Mouse (Mus musculus): Measurements from ENCODE around the gene Mdm2.

The Mdm2 gene

DNA sequence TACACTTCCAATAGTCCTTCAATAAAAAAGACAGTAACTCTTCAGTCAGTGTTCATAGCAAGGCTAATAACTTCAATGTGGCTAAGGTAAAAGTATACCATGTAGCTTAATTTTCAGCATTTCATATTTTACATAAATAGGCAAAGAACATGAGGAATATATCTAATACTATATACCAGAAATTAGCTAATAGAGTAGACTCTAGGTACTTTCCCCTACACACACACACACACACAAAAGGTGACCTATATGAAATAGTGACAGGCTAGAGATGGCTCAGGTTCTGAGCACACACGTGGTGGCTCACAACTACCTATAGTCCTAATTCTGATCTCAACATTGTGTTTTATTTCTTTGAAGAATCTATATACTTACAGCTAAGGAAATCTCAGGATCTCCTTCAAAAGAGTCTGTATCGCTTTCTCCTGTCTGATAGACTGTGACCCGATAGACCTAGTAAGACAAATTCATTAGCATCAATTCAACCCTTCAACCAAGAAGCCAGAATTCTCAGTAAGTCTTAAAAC is 19.7 kb downstream of the Mdm2 start:
- in situ Hi-C loops (cut with MboI; ENCODE audit: unreplicated experiment in 2 of 2): loop anchor here in 1 of 2 experiments (10.0 kb wide), 1 partner anchor 416 kb away; no protein-coding TSS in a partner anchor

DNA sequence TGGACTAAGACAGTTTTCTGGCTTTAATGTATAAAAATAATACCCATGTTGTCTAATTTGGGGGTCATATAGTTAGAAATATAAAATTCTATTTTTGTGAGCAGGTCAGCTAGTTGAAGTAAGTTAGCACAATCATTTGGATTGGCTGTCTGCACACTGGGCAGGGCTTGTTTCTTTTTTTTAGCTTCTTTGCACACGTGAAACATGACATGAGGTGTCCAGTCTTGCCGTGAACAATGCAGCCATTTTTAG is 20.5 kb downstream of the Mdm2 start:
- in situ Hi-C loops (cut with MboI; ENCODE audit: unreplicated experiment in 2 of 2): loop anchor here in 1 of 2 experiments (10.0 kb wide), 1 partner anchor 415 kb away; no protein-coding TSS in a partner anchor

DNA sequence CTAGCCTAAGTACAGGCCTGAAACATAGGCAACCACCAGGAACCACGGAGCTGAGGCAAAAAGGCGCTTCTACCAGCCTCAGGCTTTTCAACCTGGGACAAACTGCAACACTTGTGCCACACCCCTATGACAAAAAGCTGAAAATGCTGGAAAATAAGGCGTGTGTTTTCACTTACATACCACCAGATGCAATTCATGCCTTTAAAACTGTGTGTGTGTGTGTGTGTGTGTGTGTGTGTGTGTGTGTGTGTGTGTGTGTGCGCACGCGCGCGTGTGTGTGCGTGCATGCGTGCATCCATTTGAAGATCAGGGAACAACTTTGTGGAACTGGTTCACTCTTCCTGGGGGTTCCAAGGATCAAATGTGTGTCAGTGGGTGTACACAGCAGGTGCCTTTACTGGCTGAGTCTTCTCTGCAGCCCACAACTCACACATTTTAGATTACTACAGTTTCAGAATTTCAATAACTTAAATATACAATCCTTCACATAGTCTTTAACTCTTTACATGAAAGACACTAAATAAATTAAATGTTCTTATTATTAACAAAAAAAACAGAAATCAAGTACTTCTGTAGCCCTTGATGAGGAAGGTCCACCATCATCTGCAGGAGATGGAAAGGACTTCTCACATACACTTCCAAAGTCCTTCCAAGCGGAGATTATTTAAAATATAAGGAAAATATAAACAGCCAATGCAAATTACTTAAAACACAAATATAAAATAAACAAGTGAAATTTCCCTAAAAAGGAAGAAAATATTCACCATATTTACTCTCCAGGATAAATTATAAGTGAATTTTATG is 21.1 kb downstream of the Mdm2 start:
- in situ Hi-C loops (cut with MboI; ENCODE audit: unreplicated experiment in 2 of 2): loop anchor here in 1 of 2 experiments (10.0 kb wide), 1 partner anchor 415 kb away; no protein-coding TSS in a partner anchor

DNA sequence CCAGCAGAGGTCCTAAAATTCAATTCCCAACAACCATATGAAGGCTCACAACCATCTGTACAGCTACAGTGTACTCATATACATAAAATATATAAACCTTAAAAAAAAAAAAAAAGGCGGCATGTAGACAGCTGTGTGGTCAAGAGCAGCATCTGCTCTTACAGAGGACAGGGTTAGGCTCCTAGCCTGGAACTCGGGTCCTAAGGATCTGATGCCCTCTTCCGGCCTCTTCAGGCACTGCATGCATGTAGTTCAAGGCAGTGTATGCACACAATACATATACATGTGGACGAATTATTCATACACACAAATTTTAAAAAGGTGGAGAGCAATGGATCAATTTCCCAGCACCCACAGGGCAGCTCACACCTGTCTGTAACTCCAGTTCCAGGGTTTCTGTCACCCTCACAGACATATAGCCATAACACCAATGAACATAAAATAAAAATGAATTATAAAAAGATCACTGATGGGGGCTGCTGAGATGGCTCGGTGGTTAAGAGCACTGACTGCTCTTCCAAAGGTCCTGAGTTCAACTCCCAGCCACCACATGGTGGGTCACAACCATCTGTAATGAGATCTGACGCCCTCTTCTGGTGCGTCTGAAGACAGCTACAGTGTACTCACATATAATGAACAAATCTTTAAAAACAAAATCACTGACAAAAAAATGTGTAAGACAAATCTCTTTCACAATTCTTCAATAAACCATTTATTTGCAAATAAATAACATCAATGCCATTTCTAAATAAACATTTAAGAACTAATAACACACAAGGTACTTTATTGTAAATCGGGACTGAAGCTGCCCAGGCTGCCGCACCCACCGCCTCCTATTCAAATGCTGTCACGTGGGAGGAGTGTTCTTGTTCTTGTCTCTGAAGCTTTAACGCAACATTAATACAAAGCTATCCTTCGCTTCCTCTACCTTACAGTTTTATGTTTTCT is 22.1 kb downstream of the Mdm2 start:
- in situ Hi-C loops (cut with MboI; ENCODE audit: unreplicated experiment in 2 of 2): no loop called here

DNA sequence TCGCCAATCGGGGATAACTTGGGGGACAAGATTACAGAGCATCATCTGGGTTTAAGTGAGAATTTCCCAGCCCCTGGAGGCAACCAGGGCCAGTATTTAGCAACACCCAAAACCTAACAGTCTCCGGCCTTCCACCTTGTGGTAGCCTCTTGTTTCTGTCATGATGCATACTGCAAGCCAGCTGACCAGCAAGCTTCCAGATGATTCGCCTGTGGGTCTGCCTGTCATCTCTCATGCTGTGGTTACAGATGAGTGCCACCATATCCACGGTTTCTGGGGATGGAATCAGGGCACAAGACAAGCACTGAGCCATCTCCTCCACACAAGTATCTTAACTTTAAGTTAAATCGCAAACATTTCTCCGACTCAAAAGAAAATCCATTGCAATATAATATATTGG is 23.0 kb downstream of the Mdm2 start:
- in situ Hi-C loops (cut with MboI; ENCODE audit: unreplicated experiment in 2 of 2): no loop called here

DNA sequence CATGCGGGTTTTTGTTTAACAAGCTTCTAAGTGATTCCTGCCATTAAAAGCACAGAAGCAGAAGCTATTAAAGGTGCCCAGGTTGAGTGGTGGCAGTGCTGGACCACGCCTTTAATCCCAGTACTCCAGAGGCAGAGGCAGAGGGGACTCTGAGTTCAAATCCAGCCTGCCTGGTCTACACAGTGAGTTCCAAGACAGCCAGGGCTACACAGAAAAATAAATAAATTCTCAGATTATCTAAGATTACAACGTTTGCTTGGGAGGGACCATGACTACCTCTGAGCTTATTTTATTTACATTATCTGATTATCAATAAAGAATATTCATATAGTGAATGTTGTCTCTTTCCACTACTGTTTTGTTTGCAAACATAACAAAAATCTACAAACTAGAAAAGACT is 23.5 kb downstream of the Mdm2 start:
- in situ Hi-C loops (cut with MboI; ENCODE audit: unreplicated experiment in 2 of 2): no loop called here

DNA sequence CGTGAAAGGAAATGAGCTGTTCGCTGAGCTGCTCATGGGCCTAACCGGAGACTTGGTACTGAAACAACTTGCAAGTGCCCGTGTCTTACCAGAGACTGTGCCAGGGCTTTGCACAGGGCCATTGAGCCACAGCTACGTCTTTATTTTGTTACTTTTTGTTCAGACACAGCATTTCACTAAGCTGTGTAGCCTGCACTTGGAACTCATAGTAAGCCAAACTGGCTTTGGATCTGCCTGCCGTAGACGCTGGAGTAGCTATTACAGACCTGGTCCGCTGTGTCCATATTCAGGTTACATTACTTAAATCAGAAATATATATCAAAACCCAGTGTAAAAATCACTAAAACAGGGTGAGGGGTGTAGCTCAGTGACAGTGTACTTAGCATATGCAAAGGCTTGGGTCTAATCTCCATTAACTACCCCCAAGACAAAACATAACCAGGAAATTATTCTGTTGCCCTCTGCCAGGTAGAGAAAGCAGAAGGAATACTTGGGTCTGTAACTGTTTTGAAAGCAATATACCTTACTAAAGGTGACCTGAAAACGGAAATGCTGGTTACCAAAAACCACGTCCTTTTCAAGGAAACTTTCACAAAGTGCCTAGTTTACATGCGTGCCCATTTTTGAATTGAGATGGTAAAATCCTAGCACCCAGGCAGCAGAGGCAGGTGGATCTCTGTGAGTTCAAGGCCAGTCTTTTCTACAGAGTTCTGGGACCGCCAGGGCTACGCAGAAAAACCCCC is 24.5 kb downstream of the Mdm2 start:
- in situ Hi-C loops (cut with MboI; ENCODE audit: unreplicated experiment in 2 of 2): no loop called here

DNA sequence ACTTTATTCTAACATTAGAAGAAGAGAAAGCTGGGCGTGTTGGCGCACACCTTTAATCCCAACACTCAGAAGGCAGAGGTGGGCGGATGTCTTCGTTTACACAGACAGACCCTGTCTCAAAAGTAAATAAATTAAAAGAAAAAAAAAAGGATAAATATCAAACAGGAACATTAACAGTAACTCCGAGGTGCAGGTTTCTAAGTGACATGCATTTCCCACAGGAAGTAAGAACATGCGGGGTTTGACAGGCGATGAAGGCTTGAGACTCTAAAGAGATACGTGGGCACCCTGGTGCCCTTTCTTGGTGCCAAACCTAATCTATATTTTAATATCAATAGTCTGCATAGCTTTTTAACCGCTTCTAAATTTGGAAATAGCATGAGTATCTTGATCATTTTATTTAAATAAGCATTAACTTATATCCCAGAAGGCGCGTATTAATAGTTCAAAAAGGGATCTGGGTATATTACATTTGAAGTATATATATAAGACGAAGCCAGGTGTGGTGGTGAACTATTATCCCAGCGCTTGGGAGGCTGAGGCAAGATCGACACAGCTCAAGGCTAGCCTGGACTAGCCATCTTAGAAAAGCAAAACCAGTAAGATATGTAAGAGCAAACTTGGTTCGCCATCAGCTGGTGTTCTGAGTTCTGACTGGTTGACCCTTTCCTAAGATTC is 25.2 kb downstream of the Mdm2 start:
- in situ Hi-C loops (cut with MboI; ENCODE audit: unreplicated experiment in 2 of 2): no loop called here

DNA sequence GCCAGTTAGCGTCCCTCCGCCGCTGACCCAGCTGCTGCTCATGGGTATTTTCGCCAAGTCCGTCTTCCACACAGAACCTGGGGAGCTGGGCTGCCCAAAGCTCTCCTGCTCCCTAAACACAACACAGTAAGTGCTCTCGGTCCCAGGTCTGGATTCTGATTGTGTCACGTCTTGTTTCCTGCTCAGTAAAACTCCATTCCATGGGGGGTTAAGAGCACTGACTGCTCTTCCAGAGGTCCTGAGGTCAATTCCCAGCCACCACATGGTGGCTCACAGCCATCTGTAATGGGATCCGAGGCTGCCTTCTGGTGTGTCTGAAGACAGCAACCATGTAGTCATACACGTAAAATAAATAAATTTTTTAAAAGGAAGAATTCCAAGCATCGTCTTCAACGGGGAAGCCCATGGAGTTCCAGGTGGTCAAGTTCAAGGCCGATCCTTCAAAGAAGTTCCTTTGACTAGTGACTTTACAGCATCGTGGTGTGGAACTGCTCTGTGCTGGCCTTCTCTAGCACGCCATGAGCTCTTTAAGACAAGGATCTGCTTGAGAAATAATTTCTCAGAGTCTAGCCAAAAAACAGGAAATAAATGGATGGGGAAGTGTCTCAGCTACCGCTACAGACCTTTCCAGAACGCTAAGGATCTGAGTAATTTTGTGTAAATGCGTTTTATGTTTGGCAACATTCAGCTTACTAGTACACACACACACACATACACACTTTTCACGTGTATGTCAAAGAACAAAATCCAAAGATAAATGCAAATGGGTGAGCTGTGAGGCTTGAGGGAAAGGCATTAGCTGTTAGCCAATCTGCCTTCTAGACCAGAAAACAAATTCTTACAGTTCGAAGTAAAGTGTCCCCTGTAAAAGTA is 26.0 kb downstream of the Mdm2 start:
- in situ Hi-C loops (cut with MboI; ENCODE audit: unreplicated experiment in 2 of 2): no loop called here

DNA sequence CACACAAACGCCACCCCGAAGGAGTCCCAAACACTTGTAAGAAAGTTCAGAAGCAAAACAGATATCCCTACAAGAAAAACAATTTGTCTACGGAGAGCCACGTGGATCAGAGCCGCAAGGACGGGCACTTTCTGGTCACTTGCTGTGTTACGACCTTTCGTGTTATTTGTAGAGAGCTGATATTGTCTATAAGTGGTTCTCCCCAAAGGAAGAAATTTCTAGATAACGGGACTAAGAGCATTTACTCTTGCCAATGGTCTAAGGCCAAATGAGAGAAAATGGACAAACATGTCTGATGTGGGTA is 26.9 kb downstream of the Mdm2 start:
- in situ Hi-C loops (cut with MboI; ENCODE audit: unreplicated experiment in 2 of 2): no loop called here

DNA sequence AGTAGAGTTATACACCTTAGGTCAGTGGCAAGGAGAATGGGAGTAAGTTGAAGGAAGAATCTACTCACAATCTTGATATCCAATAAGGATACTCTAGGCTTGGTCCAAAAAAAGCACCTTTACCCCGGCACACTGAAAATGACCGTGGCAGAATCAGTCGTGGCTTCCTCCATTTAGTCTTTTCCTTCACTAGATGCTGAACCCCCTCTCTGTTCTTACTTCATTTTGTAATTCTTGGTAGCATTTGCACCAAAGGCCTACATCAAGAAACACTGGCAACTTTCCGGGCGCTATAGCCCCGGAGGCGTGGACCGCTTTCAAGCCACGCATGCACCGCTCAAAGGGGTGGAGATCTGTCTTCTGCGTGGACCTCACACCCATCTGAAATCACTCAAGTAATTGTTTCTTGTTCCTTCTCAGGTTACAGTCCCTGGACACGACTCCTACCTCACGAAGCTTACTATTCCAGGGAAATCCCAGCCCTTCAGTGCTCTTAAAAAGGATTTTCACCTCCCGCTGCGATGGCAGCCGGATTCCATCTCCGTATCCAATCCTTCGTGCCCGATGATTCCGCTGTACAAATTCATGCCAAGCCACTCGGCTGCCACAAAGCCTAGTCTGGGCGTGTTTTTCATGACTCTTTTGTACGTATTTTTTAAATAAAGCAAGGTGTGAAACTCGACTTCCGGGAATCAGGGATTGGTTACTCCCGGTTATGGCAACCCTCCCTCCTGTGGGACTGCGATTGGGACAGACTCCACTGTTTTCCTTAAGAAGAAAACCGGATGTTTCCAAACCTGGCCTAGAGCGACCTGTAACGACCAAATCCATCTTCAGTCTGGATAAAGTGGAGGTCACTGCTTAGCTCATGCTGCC is 27.5 kb downstream of the Mdm2 start:
- in situ Hi-C loops (cut with MboI; ENCODE audit: unreplicated experiment in 2 of 2): no loop called here

DNA sequence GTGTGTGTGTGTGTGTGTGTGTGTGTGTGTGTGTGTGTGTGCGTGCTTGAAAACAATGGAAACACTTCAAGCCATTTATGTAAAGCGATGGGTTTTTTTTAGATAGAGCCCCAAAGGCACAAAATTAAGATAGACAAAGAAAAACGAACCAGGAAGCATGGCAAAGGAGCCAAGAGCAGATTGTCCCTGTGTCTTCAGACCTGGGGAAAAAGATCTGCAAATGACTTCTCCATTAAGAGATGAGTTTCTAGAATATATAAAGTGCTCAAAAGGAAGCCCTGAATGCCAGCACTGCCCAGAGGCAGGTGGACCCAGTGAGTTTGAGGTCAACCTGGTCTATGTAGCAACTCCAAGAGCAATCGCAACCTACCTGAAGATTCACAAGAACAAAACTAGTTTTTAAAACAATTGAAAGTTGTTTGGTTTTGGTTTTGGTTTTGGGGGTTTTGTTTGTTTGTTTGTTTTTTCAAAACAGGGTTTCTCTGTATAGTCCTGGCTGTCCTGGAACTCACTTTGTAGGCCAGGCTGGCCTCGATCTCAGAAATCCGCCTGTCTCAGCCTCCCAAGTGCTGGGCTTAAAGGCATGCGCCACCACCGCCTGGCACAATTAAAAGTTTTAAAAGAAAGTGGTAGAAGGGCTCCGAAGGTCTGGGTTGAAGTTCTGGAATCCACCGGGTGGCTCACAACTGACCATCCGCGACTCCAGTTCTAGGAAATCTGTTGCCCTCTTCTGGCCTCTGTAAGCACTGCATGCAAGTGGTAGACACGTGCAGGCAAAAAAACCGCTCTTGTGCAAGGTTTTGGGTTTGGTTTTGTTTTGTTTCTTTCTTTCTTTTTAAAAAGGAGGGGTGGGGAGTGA is 28.3 kb downstream of the Mdm2 start:
- in situ Hi-C loops (cut with MboI; ENCODE audit: unreplicated experiment in 2 of 2): no loop called here

DNA sequence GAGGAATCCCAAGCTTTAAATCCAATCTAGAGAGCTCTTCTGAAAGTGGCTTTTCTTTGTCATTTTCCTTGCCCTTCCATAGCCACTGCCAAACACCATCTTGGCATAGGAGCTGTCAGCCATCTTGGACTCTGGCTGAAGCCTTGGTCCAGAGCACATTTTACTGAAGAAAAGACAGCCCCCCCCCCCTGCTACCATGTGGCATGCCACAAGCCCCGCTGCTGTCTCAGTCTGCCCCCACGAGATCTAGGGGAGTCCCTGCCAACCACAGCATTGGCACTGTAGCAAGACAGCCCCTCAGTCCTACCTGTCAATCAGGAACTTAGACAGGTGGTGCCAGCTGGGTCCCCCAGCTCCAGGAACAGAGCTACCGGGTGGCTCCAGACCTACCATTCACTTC is 29.0 kb downstream of the Mdm2 start:
- in situ Hi-C loops (cut with MboI; ENCODE audit: unreplicated experiment in 2 of 2): no loop called here

DNA sequence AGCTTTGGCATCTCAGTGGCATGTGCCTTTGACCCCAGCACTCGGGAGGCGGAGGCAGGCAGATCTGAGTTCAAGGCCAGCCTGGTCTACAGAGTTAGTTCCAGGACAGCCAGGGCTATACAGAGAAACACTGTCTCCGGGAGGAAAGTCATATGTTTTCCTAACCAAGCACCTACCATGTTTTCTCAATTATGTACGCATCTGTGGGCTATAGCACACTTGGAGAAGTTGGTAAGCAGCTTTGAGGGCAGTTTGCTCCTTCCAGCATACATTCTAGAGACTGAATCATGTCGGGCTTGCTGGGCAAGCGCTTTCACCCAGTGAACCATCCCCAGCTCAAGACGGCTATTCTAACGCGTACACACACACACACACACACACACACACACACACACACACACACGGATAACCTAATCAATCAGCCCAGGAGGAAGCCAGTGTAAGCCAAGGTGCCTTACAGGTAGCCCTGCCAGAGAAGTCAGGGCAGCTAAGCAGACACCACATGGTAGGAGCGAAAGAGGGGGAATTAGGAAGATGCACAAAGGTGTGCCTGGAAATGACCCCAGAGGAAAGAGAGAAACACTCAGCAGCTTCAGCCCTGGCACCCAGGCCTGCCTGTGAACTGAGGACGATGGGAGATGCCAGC is 29.6 kb downstream of the Mdm2 start:
- in situ Hi-C loops (cut with MboI; ENCODE audit: unreplicated experiment in 2 of 2): no loop called here

DNA sequence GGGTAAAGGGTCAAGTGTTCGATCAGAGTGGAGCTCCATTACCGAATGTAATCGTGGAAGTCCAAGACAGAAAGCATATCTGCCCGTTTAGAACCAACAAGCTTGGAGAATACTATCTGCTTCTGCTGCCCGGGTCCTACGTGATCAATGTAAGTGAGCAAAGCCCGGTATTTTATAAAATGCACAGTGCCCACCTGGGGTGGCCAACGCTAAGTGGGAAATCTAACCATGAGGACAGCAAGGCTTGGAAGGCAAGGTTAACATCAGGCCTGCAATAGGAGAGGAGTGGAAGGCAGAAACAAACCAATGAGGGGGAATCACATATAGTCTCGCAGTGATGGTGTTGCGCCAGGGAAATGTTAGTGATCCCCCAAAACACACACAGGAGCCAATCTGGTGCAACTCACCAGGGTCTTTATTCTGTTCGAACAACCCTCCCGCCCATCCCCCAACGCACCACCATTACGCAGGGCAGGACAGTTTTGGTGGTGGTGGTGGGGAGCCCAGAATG is 30.5 kb downstream of the Mdm2 start:
- in situ Hi-C loops (cut with MboI; ENCODE audit: unreplicated experiment in 2 of 2): loop anchor here (5.0 to 10.0 kb wide), 5 partner anchors 38 to 318 kb away; no protein-coding TSS in a partner anchor

DNA sequence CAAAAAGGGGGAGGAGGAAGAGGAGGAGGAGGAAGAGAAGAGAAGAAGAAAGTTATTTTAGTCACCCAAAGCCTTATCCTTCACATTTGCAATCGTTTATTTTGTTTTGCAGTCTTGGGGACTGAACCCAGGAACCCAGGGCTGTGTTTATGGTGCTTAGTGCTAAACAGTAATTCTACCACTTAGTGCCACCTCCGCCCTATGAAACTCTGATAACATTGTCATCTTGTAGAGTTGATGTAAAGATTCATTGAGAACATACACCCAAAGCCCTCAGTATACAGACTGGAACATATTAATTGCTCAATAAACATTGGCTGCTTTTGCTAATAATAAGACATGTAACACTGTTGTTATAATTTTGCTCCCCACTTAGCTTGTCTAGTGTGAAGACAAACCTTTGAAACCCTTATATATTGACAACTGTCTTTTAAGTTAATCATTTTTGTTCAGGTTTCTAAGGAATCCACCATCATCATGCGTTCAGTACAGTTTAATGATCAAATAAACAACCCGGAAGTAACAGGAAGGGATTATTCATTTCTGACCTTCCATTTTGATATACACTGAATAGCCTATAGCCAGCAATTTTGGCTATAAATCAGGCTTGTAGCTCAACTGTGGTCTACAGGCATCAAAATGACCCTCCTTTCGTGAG is 31.4 kb downstream of the Mdm2 start:
- in situ Hi-C loops (cut with MboI; ENCODE audit: unreplicated experiment in 2 of 2): loop anchor here (5.0 to 10.0 kb wide), 5 partner anchors 37 to 317 kb away; no protein-coding TSS in a partner anchor

Measured in v-Abl transformed pro-B cells (cell line).